Mouse (Mus musculus) heart, postnatal 0 days (tissue): ENCODE measurements at regions not wholly inside any gene's neighbourhood (a gene's known extent, or its start where the extent isn't known, plus 50 kb on each side); places are given as distances from the start of the nearest gene placed in this dataset.

Source experiments
- ATAC-seq: fragments of 200-750 bp; cut with Nextera tagmentation; 2 replicates; pipeline ENCODE4 v1.8.0; 2017; ENCODE audit warnings: low read depth, moderate number of reproducible peaks, moderate library complexity; ENCODE audit not compliant: insufficient read depth
- DNase-seq: peaks from one replicate; pipeline ENCODE4 v3.0.0-alpha.2; 2016; ENCODE audit warnings: low spot score
- H3K27ac ChIP-seq: fragments of 300-500 bp; sonication (generic); 2 replicates; pipeline ENCODE4 v1.5.1; 2014; ENCODE audit warnings: low read depth, mild to moderate bottlenecking
- H3K27me3 ChIP-seq: fragments of 300-500 bp; sonication (generic); 2 replicates; pipeline ENCODE4 v1.6.1; 2014; ENCODE audit warnings: low read length, mixed read lengths; ENCODE audit not compliant: control insufficient read depth, insufficient read depth
- H3K36me3 ChIP-seq: fragments of 300-500 bp; sonication (generic); replicated peaks from 2 replicates; pipeline ENCODE4 v1.6.1; 2014; ENCODE audit warnings: low read length, mixed read lengths; ENCODE audit not compliant: control insufficient read depth, insufficient read depth
- H3K4me1 ChIP-seq: fragments of 300-500 bp; sonication (generic); 2 replicates; pipeline ENCODE4 v1.6.1; 2014; ENCODE audit warnings: antibody characterized with exemption; ENCODE audit not compliant: control insufficient read depth, insufficient read depth
- H3K4me2 ChIP-seq: fragments of 300-500 bp; sonication (generic); 2 replicates; pipeline ENCODE4 v1.6.1; 2014; ENCODE audit warnings: low read depth, mild to moderate bottlenecking, low read length, moderate library complexity
- H3K4me3 ChIP-seq: fragments of 300-500 bp; sonication (generic); 2 replicates; pipeline ENCODE4 v1.5.1; 2014; ENCODE audit warnings: low read depth, low read length
- H3K9ac ChIP-seq: fragments of 300-500 bp; sonication (generic); replicated peaks from 2 replicates; pipeline ENCODE4 v1.6.1; 2014; ENCODE audit warnings: low read depth, low read length, mixed read lengths
- H3K9me3 ChIP-seq: fragments of 300-500 bp; sonication (generic); replicated peaks from 2 replicates; pipeline ENCODE4 v1.6.1; 2016; ENCODE audit warnings: low read length; ENCODE audit not compliant: control insufficient read depth
- CTCF ChIP-seq: IDR thresholded peaks from 2 replicates; pipeline ENCODE4 v1.5.1; 2016; ENCODE audit warnings: antibody characterized with exemption, control low read depth, low read depth
- EP300 ChIP-seq: IDR thresholded peaks from 2 replicates; pipeline ENCODE4 v1.6.1; 2016; ENCODE audit warnings: antibody characterized with exemption, low read depth
- WGBS: fragments of 180-500 bp; shearing (Covaris S2); extraction: QIAGEN DNeasy Blood & Tissue Kit; methylation state at CpG from one replicate; pipeline ENCODE4 v1.1.7; 2014; 5-methylcytosine and 5-hydroxymethylcytosine counted together

DNA sequence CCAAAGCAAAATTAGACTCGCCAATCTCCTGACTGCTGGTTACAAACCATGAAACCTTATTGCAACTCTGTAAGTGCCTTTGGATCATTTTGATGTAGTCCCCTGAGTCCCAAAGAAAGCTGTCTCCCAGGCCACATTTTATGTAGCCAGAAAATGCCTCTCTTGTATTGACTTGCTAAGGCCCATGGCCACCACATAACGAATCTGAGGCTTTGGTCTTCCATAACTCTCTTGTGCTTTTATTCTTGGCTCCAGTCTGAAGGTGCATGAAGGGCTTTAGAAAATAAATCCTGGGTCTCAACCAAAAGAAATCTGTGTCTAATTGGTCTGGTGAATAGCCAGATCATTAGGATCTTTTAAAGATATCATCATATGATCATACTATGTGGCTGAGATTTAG lies 77.3 kb upstream of the Gm11146 start:
- no peak overlapping the region for H3K27ac ChIP-seq
- H3K4me2 ChIP-seq, result no peak overlapping the region
- WGBS, result 84% methylated on average over 2 of the region's 2 CpGs
- DNase-seq, result no peak
- no peak overlapping the region for H3K4me3 ChIP-seq
- H3K36me3 ChIP-seq, result 0 out of 2 replicates have a peak, but pooled peaks cover 4% of the 10 kb centered on the region
- H3K9me3 ChIP-seq, result no peaks in the 10 kb centered on the region
- ATAC-seq, result no peak
- H3K9ac ChIP-seq, result no peak overlapping the region
- no peaks in the 10 kb centered on the region for H3K27me3 ChIP-seq
- TF ChIP-seq EP300, result no peak
- TF ChIP-seq CTCF, result no peak
- H3K4me1 ChIP-seq, result no peaks in the 10 kb centered on the region

DNA sequence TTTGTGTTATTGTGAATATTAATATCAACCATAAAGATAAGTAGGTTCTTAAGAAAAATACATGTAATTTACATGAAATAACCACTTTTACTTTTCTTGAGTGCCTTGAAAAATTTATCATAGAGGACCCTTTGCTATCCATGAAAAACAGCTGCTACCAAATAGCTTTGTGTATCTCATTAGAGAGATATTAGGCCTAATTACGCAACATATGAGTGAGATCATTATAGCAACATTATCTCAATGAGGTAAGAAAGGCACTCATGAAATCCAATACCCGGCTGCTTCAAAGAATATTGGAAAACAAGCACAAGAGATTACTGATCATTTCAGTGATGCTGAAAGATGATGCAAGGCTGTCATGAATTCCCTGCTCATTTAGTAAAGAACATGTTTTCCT lies 74.9 kb upstream of the Gm11146 start:
- Histone ChIP-seq H3K27me3 (no peaks in the 10 kb centered on the region), H3K4me2 (no peak overlapping the region), H3K36me3 (no peaks in the 10 kb centered on the region), H3K4me1 (no peaks in the 10 kb centered on the region), H3K9me3 (no peaks in the 10 kb centered on the region), H3K4me3 (no peak overlapping the region), H3K27ac (no peak overlapping the region), H3K9ac (no peak overlapping the region)
- no peak for DNase-seq
- ATAC-seq, result no peak
- 72% methylated on average over 2 of the region's 2 CpGs for WGBS
- TF ChIP-seq CTCF (no peak), EP300 (no peak)

GRCm38 (mm10) chr16:77675885-77676597 lies 74.1 kb upstream of the Gm11146 start:
- H3K27ac ChIP-seq, result no peak overlapping the region
- H3K4me1 ChIP-seq, result no peaks in the 10 kb centered on the region
- no peak overlapping the region for H3K9ac ChIP-seq
- H3K36me3 ChIP-seq, result no peaks in the 10 kb centered on the region
- no peaks in the 10 kb centered on the region for H3K9me3 ChIP-seq
- no peaks in the 10 kb centered on the region for H3K27me3 ChIP-seq
- TF ChIP-seq EP300 (no peak), CTCF (no peak)
- 66% methylated on average over 6 of the region's 6 CpGs for WGBS
- no peak overlapping the region for H3K4me3 ChIP-seq
- ATAC-seq, result no peak
- H3K4me2 ChIP-seq, result no peak overlapping the region
- no peak for DNase-seq

DNA sequence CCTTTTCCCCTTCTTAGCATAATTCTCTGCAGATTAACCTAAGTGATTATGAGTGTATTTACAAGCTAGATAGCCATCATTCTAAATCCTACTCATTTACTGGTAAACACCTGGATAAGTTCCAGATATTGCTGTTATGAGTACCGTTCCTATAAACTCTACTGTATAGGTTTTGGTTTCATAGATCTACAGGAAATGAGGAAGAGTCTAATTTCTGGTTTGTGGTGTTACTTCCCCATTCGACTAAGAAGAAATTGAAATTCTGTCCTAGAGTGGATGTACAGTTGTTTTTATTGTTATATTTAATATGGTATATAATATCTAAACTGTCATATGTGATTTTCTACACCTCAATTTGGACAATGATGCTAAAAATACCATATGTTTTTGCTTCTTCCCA lies 69.4 kb upstream of the Gm11146 start:
- H3K27me3 ChIP-seq, result no peaks in the 10 kb centered on the region
- 87% methylated on average over 2 of the region's 2 CpGs for WGBS
- no peak overlapping the region for H3K9ac ChIP-seq
- no peaks in the 10 kb centered on the region for H3K9me3 ChIP-seq
- no peak overlapping the region for H3K27ac ChIP-seq
- no peak for TF ChIP-seq EP300
- TF ChIP-seq CTCF, result no peak
- no peaks in the 10 kb centered on the region for H3K4me1 ChIP-seq
- no peak overlapping the region for H3K4me3 ChIP-seq
- ATAC-seq (no peak), DNase-seq (no peak)
- no peak overlapping the region for H3K4me2 ChIP-seq
- H3K36me3 ChIP-seq, result peaks cover 4% of the 10 kb centered on the region

DNA sequence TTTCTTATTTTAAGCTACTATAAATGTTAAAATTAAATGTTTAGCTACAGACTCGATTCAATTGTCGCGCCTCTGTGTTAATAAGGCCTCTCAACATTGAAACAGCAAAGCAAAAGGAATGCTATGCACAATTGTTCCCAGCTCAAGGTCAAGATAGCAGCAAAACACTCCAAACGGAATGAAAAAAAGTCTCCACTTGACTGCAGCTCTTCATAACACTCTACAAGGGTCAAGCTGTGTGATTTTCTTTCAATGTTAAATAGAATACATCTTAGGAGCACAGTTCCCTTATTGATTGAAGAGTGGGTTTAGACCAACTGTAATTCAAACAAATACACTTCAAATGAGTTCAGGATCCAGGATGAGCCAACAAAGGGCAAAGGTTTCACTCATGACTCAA lies 63.9 kb upstream of the Gm11146 start:
- WGBS, result 40% methylated on average over 4 of the region's 4 CpGs
- peak overlapping the region; percentile 60 for H3K27ac ChIP-seq
- peaks cover 4% of the 10 kb centered on the region for H3K36me3 ChIP-seq
- DNase-seq (peak; percentile 38), ATAC-seq (peak; percentile 39; the same call in 1 of the 2 replicates)
- peaks cover 8% of the 10 kb centered on the region for H3K4me1 ChIP-seq
- no peaks in the 10 kb centered on the region for H3K9me3 ChIP-seq
- TF ChIP-seq CTCF (no peak), EP300 (no peak)
- no peaks in the 10 kb centered on the region for H3K27me3 ChIP-seq
- no peak overlapping the region for H3K4me2 ChIP-seq
- no peak overlapping the region for H3K4me3 ChIP-seq
- no peak overlapping the region for H3K9ac ChIP-seq

GRCm38 (mm10) chr16:77662107-77662518 lies 60.2 kb upstream of the Gm11146 start:
- Histone ChIP-seq H3K36me3 (no peaks in the 10 kb centered on the region), H3K4me3 (no peak overlapping the region), H3K9ac (no peak overlapping the region), H3K27ac (no peak overlapping the region), H3K4me2 (no peak overlapping the region), H3K27me3 (no peaks in the 10 kb centered on the region), H3K4me1 (peaks cover 8% of the 10 kb centered on the region), H3K9me3 (no peaks in the 10 kb centered on the region)
- WGBS, result 43% methylated on average over 4 of the region's 4 CpGs
- ATAC-seq, result no peak
- TF ChIP-seq CTCF (no peak), EP300 (no peak)
- DNase-seq, result no peak
